Mouse (Mus musculus) right cerebral cortex, postnatal 25 days (tissue): ENCODE measurements around the gene Cbl.

ENCODE experiments used
- DNase-seq: peaks from one replicate; pipeline ENCODE4 v3.0.0; 2022

Gene Cbl

GRCm38 (mm10) chr9:44178389-44178788 is 55.5 kb downstream of the Cbl start:
- no peak for DNase-seq

GRCm38 (mm10) chr9:44177405-44177804 is 56.4 kb downstream of the Cbl start:
- no peak for DNase-seq

GRCm38 (mm10) chr9:44175957-44176356 is 57.9 kb downstream of the Cbl start:
- DNase-seq: no peak

GRCm38 (mm10) chr9:44175556-44175955 is 58.3 kb downstream of the Cbl start:
- no peak for DNase-seq

GRCm38 (mm10) chr9:44170691-44171151 is 63.1 kb downstream of the Cbl start:
- DNase-seq: no peak

- DNase-seq: no peak
These were observed 64.9 kb downstream of the Cbl start for GRCm38 (mm10) chr9:44168931-44169330.

- DNase-seq: no peak
These were observed 74.0 kb downstream of the Cbl start for GRCm38 (mm10) chr9:44159886-44160285.

- DNase-seq: no peak
These were observed 86.6 kb downstream of the Cbl start for GRCm38 (mm10) chr9:44147290-44147689.

- DNase-seq: no peak
These were observed 89.2 kb downstream of the Cbl start for GRCm38 (mm10) chr9:44144718-44145060.

GRCm38 (mm10) chr9:44144023-44144717 is 89.7 kb downstream of the Cbl start:
- no peak for DNase-seq

GRCm38 (mm10) chr9:44143421-44143820 is 90.4 kb downstream of the Cbl start:
- DNase-seq: no peak

GRCm38 (mm10) chr9:44141951-44142350 is 91.9 kb downstream of the Cbl start:
- no peak for DNase-seq

- no peak for DNase-seq
These were observed 96.0 kb downstream of the Cbl start for GRCm38 (mm10) chr9:44137846-44138245.

- DNase-seq: no peak
These were observed 98.0 kb downstream of the Cbl start for GRCm38 (mm10) chr9:44135731-44136411.

GRCm38 (mm10) chr9:44134851-44135730 is 98.8 kb downstream of the Cbl start:
- peak; percentile 19 for DNase-seq

- DNase-seq: peak; percentile 20
These were observed 99.6 kb downstream of the Cbl start, which contains the start of gene Mcam for GRCm38 (mm10) chr9:44134101-44134850. TSS of gene Mcam (plus strand) at chr9:44134469.

GRCm38 (mm10) chr9:44133287-44133686 is 100.6 kb downstream of the Cbl start:
- no peak for DNase-seq

- DNase-seq: no peak
These were observed 101.6 kb downstream of the Cbl start for GRCm38 (mm10) chr9:44132200-44132599.

GRCm38 (mm10) chr9:44131276-44131590 is 102.6 kb downstream of the Cbl start:
- DNase-seq: no peak

GRCm38 (mm10) chr9:44130581-44131275 is 103.1 kb downstream of the Cbl start:
- DNase-seq: no peak

- no peak for DNase-seq
These were observed 103.8 kb downstream of the Cbl start for GRCm38 (mm10) chr9:44130034-44130433.

- DNase-seq: no peak
These were observed 104.2 kb downstream of the Cbl start for GRCm38 (mm10) chr9:44129633-44130032.
